Mouse (Mus musculus): ENCODE results near the gene R3hcc1l. TPM values are rescaled to one million over a fixed set of nuclear protein-coding genes. Genes with fewer than 3 reads are reported as not detected.
A peak's percentile ranks its signal among the peaks of the same experiment; 100 is the strongest.

The R3hcc1l gene
- polyA plus RNA-seq, 1 experiment from 2014 or later, result 9.5 TPM

DNA sequence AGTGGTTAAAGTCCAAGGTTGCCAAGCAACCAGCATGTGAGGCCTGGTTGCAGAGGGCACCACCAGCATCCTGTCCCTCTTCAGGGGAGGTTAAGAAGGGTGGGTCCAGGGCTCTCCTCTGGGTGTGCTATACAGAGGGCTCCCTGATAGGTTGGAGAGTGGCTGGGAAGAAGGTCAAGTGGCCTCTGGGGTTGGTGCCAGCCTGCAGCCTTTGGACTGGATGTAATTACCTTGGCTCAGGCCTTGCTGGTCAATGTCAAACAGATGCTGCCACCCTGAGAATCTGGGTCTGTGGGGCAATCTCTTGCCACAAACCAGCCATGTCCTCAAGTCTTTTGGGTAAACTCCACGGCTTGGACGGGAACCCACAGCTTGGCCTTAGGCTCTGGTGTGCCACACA is 82.9 kb downstream of the R3hcc1l start:
- Histone ChIP-seq H3K9ac (no peak overlapping the region), H3K4me1 (no peaks in the 10 kb centered on the region), H3K4me2 (no peak overlapping the region), H3K9me3 (no peaks in the 10 kb centered on the region), H3K27ac (replicated peaks) (no peak overlapping the region), H3K36me3 (no peaks in the 10 kb centered on the region), H3K27me3 (replicated peaks) (peaks cover 18% of the 10 kb centered on the region), H3K4me3 (no peak overlapping the region)
- 90% methylated on average over 2 of the region's 2 CpGs for WGBS
- ATAC-seq (ENCODE audit: extremely low read depth, insufficient number of reproducible peaks, low FRiP score, low TSS enrichment), result no peak

DNA sequence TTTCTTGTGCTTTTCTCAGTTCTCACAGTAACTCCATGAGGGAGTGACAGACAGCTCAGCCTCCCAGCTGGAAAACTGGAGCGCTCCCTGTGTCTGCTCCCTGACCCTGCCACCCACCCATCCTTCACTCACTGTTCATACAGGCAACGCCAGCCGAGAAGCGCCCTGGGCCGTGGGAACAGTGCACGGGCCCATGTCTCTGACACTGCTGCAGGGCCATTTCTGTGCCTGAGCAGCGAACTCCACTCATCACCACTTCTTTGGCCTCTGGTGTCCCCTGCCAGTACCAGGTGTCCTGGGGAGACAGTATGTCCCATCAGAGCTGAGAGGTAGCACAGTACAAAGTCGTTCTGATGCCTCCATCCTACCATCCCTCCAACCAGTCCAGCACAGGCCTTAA is 83.5 kb downstream of the R3hcc1l start:
- ATAC-seq (ENCODE audit: extremely low read depth, insufficient number of reproducible peaks, low FRiP score, low TSS enrichment), result no peak
- no peaks in the 10 kb centered on the region for H3K36me3 ChIP-seq
- no peak overlapping the region for H3K4me2 ChIP-seq
- no peaks in the 10 kb centered on the region for H3K4me1 ChIP-seq
- H3K9ac ChIP-seq, result no peak overlapping the region
- H3K27me3 ChIP-seq (replicated peaks), result peaks cover 21% of the 10 kb centered on the region
- 76% methylated on average over 8 of the region's 8 CpGs for WGBS
- no peaks in the 10 kb centered on the region for H3K9me3 ChIP-seq
- H3K27ac ChIP-seq (replicated peaks), result no peak overlapping the region
- H3K4me3 ChIP-seq, result no peak overlapping the region

DNA sequence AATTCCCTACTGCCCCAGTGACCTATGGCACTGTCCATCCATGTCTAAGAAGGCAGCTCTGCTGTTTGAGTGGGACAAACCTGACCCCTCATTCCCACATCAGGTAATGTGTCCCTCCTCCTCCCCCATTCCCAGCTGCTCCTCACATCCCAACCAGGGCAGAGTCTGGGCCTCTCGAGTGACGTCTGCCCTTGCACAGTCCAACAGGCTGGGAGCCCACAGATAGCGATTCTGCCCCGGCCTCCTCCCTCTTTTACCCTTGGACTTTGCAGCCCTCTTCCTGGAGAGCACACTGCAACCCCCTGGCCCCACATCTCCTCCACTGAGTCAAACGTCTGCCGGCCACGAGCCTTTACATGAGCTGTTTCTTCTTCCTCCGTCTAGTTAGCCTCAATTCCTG is 84.0 kb downstream of the R3hcc1l start:
- 58% methylated on average over 8 of the region's 8 CpGs for WGBS
- H3K36me3 ChIP-seq, result no peaks in the 10 kb centered on the region
- no peak overlapping the region for H3K4me3 ChIP-seq
- H3K9ac ChIP-seq, result no peak overlapping the region
- no peaks in the 10 kb centered on the region for H3K9me3 ChIP-seq
- ATAC-seq (ENCODE audit: extremely low read depth, insufficient number of reproducible peaks, low FRiP score, low TSS enrichment), result no peak
- H3K27ac ChIP-seq (replicated peaks), result no peak overlapping the region
- peaks cover 21% of the 10 kb centered on the region for H3K27me3 ChIP-seq (replicated peaks)
- no peaks in the 10 kb centered on the region for H3K4me1 ChIP-seq
- H3K4me2 ChIP-seq, result no peak overlapping the region

DNA sequence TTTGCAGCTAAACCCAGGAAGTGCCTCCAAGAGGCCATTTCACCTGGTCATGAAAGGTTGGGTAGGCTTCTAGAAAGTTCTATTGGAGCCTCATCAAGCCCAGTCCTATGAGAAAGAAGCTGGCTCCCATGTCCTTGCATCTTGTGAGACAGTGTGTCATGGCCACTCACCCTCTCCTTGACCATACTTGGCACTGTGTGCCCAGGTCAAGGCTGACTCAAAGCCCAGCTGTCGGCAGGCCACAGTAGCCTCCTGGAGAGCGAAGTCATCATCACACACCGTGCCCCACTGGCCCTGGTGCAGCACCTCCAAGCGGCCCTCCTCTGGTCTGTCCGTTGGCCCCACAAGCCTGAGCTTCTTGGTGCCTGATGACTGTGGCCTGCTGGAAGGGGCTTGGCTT is 89.5 kb downstream of the R3hcc1l start:
- Histone ChIP-seq H3K27ac (replicated peaks) (no peak overlapping the region), H3K4me1 (peaks cover 8% of the 10 kb centered on the region; the same call in 1 of the 2 replicates), H3K9ac (no peak overlapping the region), H3K4me2 (no peak overlapping the region), H3K27me3 (replicated peaks) (peaks cover 42% of the 10 kb centered on the region), H3K4me3 (no peak overlapping the region), H3K9me3 (no peaks in the 10 kb centered on the region), H3K36me3 (no peaks in the 10 kb centered on the region)
- ATAC-seq (ENCODE audit: extremely low read depth, insufficient number of reproducible peaks, low FRiP score, low TSS enrichment), result no peak
- WGBS, result 85% methylated on average over 5 of the region's 5 CpGs

DNA sequence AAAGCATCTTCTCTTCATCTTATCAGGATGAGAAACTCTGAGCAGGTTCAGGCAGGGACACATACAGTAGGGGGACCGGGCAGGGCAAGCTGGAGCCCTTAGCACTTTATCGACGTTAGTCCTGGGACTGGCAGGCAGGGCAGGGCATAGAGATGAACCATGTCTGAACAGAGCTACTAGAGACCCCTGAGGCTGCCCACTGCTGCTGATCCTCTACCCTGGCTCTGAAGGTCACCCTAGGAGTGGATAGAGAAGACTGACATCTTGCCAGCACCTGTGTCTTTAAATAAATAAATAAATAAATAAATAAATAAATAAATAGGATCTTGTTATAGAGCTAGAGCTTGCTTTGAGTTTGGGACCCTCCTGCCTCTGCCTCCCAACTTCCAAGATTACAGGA is 91.2 kb downstream of the R3hcc1l start:
- peaks cover 38% of the 10 kb centered on the region for H3K27me3 ChIP-seq (replicated peaks)
- 73% methylated on average over 3 of the region's 3 CpGs for WGBS
- no peaks in the 10 kb centered on the region for H3K36me3 ChIP-seq
- no peak overlapping the region for H3K27ac ChIP-seq (replicated peaks)
- H3K4me3 ChIP-seq, result no peak overlapping the region
- H3K9ac ChIP-seq, result no peak overlapping the region
- no peaks in the 10 kb centered on the region for H3K9me3 ChIP-seq
- peaks cover 19% of the 10 kb centered on the region for H3K4me1 ChIP-seq
- no peak overlapping the region for H3K4me2 ChIP-seq
- ATAC-seq (ENCODE audit: extremely low read depth, insufficient number of reproducible peaks, low FRiP score, low TSS enrichment), result no peak

DNA sequence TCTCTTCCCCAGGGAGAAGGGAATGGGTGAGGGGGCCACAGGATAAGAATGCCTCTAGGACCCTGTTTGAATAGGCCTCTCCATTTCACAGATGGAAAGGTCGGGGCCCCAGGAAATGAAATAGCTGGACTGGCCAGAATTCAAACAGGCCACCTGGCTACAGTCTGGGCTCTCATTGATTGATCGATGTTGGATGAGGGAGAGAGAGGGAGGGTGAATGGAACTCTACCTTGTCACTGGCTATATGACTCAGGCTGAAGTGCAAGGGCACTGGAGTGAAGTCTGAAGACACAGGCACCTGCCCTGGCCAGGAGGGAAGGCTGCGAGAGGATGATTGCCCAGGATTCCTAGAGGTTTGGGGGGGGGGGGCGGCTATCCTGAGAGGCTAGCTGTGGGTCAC is 93.2 kb downstream of the R3hcc1l start:
- Histone ChIP-seq H3K4me1 (peaks cover 19% of the 10 kb centered on the region), H3K9ac (no peak overlapping the region), H3K4me2 (no peak overlapping the region), H3K27ac (replicated peaks) (no peak overlapping the region), H3K27me3 (replicated peaks) (peaks cover 38% of the 10 kb centered on the region), H3K4me3 (no peak overlapping the region), H3K9me3 (no peaks in the 10 kb centered on the region), H3K36me3 (no peaks in the 10 kb centered on the region)
- WGBS, result 74% methylated on average over 4 of the region's 4 CpGs
- ATAC-seq (ENCODE audit: extremely low read depth, insufficient number of reproducible peaks, low FRiP score, low TSS enrichment), result no peak

DNA sequence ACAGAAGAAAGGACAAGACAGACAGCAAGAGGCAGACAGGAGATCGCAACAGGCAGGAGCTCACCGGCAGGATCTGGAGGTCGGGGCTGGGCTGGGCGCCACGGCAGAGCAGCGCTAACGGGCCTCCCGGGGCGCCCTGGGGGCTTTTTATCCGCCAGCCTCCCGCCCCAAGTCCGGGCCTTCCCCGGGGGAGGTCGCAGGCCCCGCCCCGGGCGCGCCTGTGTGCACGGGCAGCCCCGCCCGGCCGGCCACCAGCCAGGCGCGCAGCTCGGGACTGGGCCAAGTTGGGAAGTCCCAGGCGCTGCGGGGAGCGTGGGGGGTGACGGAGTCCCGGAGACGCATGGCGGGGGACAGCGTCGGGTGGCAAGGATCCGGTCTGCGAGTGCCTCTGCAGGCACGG is 94.1 kb downstream of the R3hcc1l start, which contains the start of gene Loxl4:
Gene Loxl4 (minus strand): TSS at position 160 of the 400 bp plus-strand sequence.
- Histone ChIP-seq H3K9ac (peak within 1 kb of the TSS; percentile 67), H3K27ac (replicated peaks) (no peak within 1 kb of the TSS), H3K4me1 (peaks cover 19% of the 10 kb centered on the region), H3K4me3 (peak within 1 kb of the TSS; percentile 53), H3K27me3 (replicated peaks) (peaks cover 38% of the 10 kb centered on the region), H3K9me3 (no peaks in the 10 kb centered on the region), H3K36me3 (no peaks in the 10 kb centered on the region), H3K4me2 (peak within 1 kb of the TSS; percentile 79)
- ATAC-seq (ENCODE audit: extremely low read depth, insufficient number of reproducible peaks, low FRiP score, low TSS enrichment), result no peak; the same call in 1 of the 2 replicates
- WGBS, result under 1% methylated on average over 37 of the region's 37 CpGs

DNA sequence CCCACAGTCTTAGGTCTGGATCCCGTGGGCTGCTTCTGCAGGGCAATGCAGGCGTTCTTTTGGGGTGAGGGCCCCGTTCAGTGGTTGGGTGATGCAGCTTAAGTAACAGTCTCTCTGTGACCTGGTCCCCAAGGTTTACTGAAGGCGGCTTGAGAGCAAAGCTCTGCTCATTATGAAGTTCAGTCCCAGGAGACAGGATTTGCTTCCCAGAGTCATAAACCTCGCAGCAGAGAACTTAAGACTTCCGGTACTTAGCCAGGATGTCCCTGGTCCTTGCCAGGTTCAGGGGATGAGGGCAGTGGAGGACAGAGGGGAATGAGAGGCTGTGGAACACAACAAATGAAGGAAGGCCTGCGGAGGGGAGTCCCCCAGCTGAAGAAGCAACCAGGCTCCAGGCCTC is 94.6 kb downstream of the R3hcc1l start:
- peak overlapping the region; percentile 53 for H3K4me3 ChIP-seq
- H3K4me1 ChIP-seq, result peaks cover 19% of the 10 kb centered on the region
- peaks cover 38% of the 10 kb centered on the region for H3K27me3 ChIP-seq (replicated peaks)
- no peak for ATAC-seq (ENCODE audit: extremely low read depth, insufficient number of reproducible peaks, low FRiP score, low TSS enrichment)
- no peaks in the 10 kb centered on the region for H3K36me3 ChIP-seq
- no peaks in the 10 kb centered on the region for H3K9me3 ChIP-seq
- peak overlapping the region; percentile 79 for H3K4me2 ChIP-seq
- H3K27ac ChIP-seq (replicated peaks), result no peak overlapping the region
- H3K9ac ChIP-seq, result peak overlapping the region; percentile 67
- 15% methylated on average over 7 of the region's 7 CpGs for WGBS

DNA sequence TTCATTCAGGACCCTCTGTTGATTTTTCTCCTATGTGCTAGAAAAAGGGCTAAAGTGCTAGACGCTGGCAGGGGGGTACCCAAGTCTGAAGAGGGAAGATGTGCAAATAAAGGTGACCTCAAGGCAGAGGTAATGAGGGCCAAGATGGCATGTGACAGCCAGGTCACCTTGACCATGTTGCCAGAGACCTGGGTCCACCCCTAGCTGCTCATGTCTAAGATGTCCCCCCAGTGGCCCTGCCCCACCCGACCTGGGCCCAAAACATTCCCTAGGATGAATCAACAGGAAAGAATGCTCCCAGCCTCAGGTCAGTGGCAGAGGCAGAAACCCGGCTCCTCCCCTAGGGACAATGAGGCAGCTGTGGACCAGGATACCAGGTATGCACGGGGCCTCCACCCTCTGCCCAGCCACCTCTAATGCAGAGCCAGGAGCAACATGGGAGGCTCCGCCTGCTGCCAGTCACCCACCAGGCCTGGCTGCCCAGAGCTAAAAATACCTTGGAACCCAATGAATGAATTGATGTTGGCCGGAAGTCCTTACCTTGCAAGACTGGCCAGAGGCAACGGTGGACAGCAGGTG is 95.2 kb downstream of the R3hcc1l start:
- no peak for ATAC-seq (ENCODE audit: extremely low read depth, insufficient number of reproducible peaks, low FRiP score, low TSS enrichment)
- Histone ChIP-seq H3K4me2 (no peak overlapping the region), H3K27me3 (replicated peaks) (peaks cover 38% of the 10 kb centered on the region), H3K4me1 (peaks cover 19% of the 10 kb centered on the region), H3K9me3 (no peaks in the 10 kb centered on the region), H3K27ac (replicated peaks) (no peak overlapping the region), H3K36me3 (no peaks in the 10 kb centered on the region), H3K9ac (no peak overlapping the region), H3K4me3 (no peak overlapping the region)
- 48% methylated on average over 7 of the region's 7 CpGs for WGBS

DNA sequence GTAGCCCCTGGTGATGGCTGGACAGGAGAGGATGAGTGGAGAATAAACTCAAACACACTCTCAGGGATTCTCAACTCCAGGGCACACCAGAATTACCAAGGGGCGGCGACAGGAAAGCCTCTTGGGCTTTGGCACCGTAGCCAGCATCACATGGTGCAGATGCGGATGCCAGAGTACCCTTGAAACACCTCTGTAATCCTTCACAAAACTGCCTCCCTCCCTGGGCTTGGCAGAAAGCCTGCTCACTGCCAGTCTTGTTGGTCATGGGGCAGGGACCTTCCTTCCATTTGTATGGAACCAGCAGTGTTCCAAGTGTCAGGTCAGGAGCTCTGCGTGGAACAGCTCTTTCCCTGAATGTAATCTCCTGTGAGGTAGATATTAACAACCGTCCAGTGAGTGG is 109.5 kb downstream of the R3hcc1l start:
- no peak for ATAC-seq (ENCODE audit: extremely low read depth, insufficient number of reproducible peaks, low FRiP score, low TSS enrichment)
- no peak overlapping the region for H3K4me3 ChIP-seq
- no peak overlapping the region for H3K27ac ChIP-seq (replicated peaks)
- peaks cover 21% of the 10 kb centered on the region for H3K27me3 ChIP-seq (replicated peaks)
- no peaks in the 10 kb centered on the region for H3K36me3 ChIP-seq
- peaks cover 9% of the 10 kb centered on the region for H3K4me1 ChIP-seq
- 72% methylated on average over 6 of the region's 6 CpGs for WGBS
- H3K9ac ChIP-seq, result no peak overlapping the region
- no peaks in the 10 kb centered on the region for H3K9me3 ChIP-seq
- H3K4me2 ChIP-seq, result no peak overlapping the region

DNA sequence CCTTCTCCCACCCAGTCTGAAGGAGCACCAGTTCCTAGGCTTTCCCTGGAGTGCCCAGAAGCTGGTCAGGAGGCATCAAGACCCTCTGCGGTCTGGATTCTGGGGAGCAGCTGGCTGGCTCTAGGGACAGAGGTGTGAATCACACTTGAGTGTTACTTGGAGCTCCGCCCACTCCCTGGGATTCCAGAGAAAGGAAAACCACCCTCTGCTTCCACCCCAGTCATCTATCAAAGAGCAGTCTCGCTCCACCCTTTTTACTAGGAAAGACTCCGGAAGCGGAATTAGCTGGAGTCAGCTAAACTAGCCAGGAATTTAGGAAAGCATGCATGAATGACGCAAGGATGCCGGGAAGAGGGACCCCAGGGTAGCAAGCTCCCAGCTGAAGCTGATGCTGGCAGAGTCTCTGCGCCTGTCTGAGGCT is 113.0 kb downstream of the R3hcc1l start:
- H3K9ac ChIP-seq, result no peak overlapping the region

DNA sequence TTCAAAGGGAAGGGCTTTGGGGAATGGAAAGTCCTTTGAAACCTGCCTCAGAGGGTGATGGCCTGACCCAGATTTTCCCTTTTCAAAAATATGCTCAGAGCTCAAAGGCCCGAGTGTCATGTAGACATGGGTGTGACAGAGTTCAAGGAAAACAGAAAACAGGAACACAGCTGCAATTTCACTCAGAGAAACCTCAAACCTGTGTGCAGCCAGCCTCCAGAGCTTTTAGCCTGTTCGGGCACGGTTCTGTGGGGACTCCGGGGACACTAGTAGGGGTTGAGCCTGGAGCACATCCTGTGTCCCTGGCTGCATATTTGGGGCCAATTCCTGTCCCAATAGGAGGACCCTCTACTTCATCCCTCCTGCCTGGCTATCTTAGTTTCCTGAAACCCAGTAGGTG is 113.7 kb downstream of the R3hcc1l start:
- no peak for ATAC-seq (ENCODE audit: extremely low read depth, insufficient number of reproducible peaks, low FRiP score, low TSS enrichment)
- 62% methylated on average over 4 of the region's 4 CpGs for WGBS

More for the DNA sequence above, 113.0 kb downstream of the R3hcc1l start:
- peaks cover 9% of the 10 kb centered on the region for H3K4me1 ChIP-seq
- H3K36me3 ChIP-seq, result no peaks in the 10 kb centered on the region
- ATAC-seq (ENCODE audit: extremely low read depth, insufficient number of reproducible peaks, low FRiP score, low TSS enrichment), result no peak
- H3K27me3 ChIP-seq (replicated peaks), result peaks cover 29% of the 10 kb centered on the region
- H3K9me3 ChIP-seq, result no peaks in the 10 kb centered on the region
- no peak overlapping the region for H3K27ac ChIP-seq (replicated peaks)
- peak overlapping the region; percentile 28 for H3K4me2 ChIP-seq
- peak overlapping the region; percentile 7; the same call in 1 of the 2 replicates for H3K4me3 ChIP-seq
- 4% methylated on average over 8 of the region's 8 CpGs for WGBS

More for the DNA sequence above, 113.7 kb downstream of the R3hcc1l start:
- H3K4me3 ChIP-seq, result no peak overlapping the region
- no peak overlapping the region for H3K9ac ChIP-seq
- no peak overlapping the region for H3K4me2 ChIP-seq
- no peaks in the 10 kb centered on the region for H3K9me3 ChIP-seq
- peaks cover 29% of the 10 kb centered on the region for H3K27me3 ChIP-seq (replicated peaks)
- no peaks in the 10 kb centered on the region for H3K36me3 ChIP-seq
- H3K27ac ChIP-seq (replicated peaks), result no peak overlapping the region
- H3K4me1 ChIP-seq, result peaks cover 9% of the 10 kb centered on the region
